Mouse (Mus musculus) left cerebral cortex, adult 18-20 months (tissue): ENCODE data around the gene Cep85l. TPM values are rescaled to one million over a fixed set of nuclear protein-coding genes. Genes with fewer than 3 reads are reported as not detected.

Experiments
- DNase-seq, 2 experiments: peaks; one replicate each; pipeline ENCODE4 v3.0.0; 2021 to 2022; ENCODE audit warnings: low spot score in 2 of 2, mixed read lengths in 1 of 2
- total RNA-seq, 2 experiments: library from RNA; stranded (reverse); gene quantifications; 2 replicates each; pipeline ENCODE4 v1.2.3; 2021

Gene Cep85l
- total RNA-seq, 2 experiments from 2014 or later, result 20.1 to 22.1 TPM

GRCm38 (mm10) chr10:53229190-53229589 is 150.6 kb downstream of the Cep85l start:
- no peak for DNase-seq

Other genes with a start within 250 kb of the Cep85l start
- 1 to 10 TPM in 1 of 2 experiments, under 1 TPM in 1; 0.91 to 1.5 TPM for gene Pln, start 42.3 kb downstream of the Cep85l start, total RNA-seq
- 10 to 100 TPM; 24.3 to 26.0 TPM for gene Asf1a, start 216.8 kb upstream of the Cep85l start, total RNA-seq